Mouse (Mus musculus) lung, adult 18-20 months (tissue): ENCODE measurements at regions not wholly inside any gene's neighbourhood (a gene's known extent, or its start where the extent isn't known, plus 50 kb on each side); places are given as distances from the start of the nearest gene placed in this dataset.
A peak's percentile ranks its signal among the peaks of the same experiment; 100 is the strongest.
"Not testable (repeated sequence)": the region's sequence is repeated elsewhere in the genome, so short reads cannot be mapped to it uniquely, and the experiment has no call there.

ENCODE experiments used
- DNase-seq, 2 experiments: peaks; one replicate each; pipeline ENCODE4 v3.0.0; 2022; ENCODE audit warnings: mixed read lengths in 2 of 2

DNA sequence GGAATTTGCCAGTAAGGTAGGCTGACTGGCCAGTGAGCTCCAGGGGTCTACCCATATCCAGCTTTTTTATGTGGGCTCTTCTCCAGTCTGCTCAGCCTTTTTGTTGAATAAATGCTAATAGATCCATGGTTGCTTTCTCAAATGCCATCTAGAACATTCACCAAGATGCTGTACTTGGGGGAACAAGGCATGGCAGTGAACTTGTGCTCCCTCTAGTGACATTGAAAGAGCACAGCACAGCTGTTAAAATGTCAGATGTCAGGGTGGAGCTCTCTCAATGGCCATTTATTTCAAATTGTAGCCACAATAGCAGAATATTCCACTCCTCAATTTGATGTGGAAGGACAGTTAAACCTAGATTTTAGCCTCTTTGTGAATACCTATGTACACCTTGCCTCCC, 86.3 kb downstream of the Kcnk1 start:
- no peak for DNase-seq

DNA sequence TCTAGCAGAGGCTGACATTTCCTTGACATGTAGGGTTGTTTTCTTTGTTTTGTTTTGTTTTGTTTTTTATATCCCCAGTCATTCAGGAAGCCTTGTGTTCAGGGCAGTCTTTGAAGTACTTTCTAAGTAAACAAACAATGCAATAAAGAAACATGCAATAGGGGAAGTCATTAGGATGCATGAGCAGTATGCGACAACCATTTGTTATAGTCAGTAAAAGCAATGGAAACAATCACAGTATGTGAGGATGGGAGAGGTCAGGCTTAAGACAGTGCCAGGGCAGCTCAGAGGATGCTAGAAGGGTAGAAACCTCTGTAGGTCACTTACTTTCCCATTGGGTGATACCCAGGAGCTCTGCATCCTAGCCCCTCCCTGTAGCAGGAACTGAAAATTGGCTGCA, 87.9 kb downstream of the Kcnk1 start:
- DNase-seq = no peak

- no peak for DNase-seq
Observed at GRCm38 (mm10) chr8:126090772-126091171, 95.8 kb downstream of the Kcnk1 start.

GRCm38 (mm10) chr8:126094005-126094404, 99.0 kb downstream of the Kcnk1 start:
- no peak for DNase-seq

- no peak for DNase-seq
Observed at GRCm38 (mm10) chr8:126096056-126096455, 101.1 kb downstream of the Kcnk1 start.

DNA sequence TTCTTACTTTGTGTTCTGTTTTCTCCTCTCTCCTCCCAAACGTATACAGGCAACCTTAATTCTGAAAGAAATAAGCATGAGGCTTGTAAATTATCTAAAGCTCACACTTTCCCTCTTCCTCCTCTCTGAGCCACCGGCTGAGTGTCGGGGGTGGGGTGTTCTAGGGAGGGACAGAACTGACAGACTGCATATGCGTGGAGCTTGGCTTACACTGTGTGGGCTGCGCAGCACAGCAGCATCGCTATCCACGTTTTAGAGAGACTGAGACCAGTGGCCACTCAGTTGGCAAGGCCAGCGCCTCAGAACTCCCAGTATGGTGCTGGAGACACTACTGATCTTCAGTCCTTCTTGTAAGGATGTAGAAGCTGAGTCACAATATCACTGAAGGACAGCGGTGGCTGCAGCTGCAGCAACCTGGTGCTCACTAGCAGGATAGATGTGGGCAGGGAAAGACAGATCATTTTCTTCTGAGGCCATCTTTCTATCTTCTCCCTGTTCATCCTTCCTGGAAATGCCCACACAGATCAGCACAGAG, 101.7 kb downstream of the Kcnk1 start:
- no peak for DNase-seq

DNA sequence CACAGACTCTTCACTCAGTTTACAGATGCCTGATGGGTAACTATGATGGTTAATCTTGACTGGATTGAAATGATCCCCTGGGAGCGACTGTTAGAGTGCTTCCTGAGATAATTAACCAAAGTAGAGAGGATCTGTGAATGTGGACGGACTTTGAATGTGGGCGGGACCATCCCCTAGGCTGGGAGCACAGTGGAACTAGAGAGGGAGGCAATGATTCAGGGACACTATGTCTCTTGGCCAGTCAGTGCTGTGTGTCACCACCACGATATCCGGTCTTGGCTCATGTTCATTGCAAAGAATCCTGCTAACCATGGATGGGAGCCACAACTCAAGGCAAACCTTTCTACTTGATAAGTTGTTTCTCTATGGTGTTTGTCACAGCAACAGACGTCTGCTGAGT, 103.9 kb downstream of the Kcnk1 start:
- DNase-seq = no peak

DNA sequence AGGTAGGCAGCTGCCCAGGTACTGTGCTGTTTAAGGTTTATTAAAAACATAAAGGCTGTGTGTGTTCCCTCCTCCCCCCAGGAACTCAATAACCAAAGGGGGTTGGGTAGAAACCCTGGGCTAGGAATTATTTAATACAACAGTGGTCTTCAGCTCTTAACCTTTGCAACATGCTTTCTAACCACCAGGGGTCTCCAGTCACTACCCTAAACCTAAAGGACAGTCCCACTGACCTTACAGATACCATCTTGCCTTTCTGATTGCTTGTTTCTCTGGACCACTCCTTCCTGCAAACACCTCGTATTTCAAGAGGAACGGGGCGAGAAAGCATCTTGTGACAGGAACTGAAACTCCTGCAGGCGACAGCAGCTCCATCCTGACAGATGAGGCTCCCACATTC, 104.9 kb downstream of the Kcnk1 start:
- DNase-seq = no peak

DNA sequence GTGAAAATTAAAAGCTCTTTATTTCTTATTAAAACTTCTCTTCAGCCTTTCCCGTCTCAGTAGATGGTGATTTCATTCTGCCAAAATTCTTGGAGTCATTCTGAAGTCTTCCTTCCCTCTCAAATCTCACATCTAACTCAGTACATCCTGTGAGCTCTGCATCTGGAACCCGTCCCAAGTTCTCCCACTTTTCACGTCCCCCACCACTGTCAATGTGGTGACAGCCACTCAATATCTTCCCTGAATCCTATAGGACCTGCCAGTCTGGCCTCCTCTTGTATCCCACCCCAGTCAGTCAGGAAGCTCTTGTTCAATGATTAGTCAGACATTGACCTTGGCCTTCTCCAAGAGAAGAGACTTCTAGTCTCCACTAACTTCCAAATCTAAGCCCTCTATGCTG, 110.1 kb downstream of the Kcnk1 start:
- no peak for DNase-seq

DNA sequence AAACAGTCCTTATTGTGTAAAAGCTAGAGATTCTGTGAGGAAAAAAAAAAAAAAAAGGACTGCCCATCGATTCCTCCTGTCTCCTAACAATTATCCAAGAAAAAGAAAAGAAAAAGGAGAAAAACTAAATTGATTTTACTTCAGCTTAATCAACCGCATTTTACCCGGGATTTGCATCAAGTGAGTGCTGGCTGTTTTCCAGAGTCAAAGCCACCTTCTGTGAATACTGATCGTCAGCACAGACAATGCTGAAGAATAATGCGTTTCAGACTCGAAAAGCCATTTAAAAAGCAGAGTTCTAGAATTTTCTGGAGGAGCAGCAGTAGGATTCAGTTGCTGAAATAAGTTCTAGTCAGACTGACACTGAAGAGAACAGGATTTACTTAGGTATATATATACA, 131.1 kb downstream of the Kcnk1 start:
- DNase-seq = no peak

DNA sequence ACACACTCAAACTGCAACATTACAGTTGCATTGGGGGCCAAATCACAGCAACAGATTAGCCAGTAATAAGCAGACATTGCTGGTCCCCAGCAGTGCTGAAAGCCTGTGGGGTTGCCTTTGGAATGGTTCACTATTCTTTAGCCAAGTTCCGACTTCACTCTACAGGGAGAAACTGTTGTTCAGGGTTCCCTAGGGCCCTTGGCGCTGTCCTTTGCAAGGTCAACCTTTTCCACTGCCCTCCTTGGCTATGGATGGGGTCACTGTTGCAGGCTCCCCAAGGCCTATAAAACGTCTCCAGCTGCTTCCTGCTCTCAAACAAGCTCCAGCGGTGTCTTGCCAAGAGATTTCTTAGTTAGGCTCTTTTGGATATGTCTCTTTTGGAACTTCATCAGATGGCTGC, 137.1 kb downstream of the Kcnk1 start:
- DNase-seq = no peak

DNA sequence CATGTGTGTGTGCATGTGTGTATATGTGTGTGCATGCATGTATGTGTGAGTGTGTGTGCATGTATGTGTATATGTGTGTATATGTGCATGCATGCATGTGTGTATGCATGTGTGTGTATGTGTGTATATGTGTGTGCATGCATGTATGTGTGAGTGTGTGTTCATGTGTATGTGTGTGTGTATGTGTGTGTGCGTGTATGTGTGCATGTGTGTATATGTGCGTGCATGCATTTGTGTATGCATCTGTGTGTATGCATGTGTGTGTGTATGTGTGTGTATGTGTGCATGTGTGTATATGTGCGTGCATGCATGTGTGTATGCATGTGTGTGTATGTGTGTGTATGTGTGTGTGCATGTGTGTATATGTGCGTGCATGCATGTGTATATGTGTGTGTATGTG, 137.9 kb downstream of the Kcnk1 start:
- DNase-seq = not testable (repeated sequence)

GRCm38 (mm10) chr8:126135100-126135499, 140.1 kb downstream of the Kcnk1 start:
- peak; percentile 14 to 35 for DNase-seq

DNA sequence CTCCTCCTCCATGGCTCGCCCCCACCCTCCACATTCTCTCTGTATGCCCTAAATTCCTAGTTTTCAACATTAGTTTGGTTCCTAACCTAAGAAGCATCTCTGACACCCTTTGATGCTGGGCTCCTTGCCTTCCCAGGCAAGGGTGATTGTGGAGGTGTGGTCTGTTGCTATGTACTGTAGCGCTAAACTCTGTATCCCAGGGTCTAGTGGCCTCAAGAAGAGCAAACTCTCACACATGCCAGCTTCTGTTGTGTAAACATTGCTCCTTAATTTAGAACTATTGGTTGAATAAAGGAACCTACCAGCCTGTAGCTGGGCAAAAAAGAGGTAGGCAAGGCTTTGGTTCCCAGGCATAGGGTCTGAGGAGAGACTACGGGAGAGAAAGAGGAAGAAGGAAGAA, 140.6 kb downstream of the Kcnk1 start:
- DNase-seq = peak; percentile 29 to 65

- no peak for DNase-seq
Observed at GRCm38 (mm10) chr8:126136946-126137345, 142.0 kb downstream of the Kcnk1 start.

- DNase-seq = no peak
Observed at GRCm38 (mm10) chr8:126137452-126137851, 142.5 kb downstream of the Kcnk1 start.

GRCm38 (mm10) chr8:126138645-126139545, 143.9 kb downstream of the Kcnk1 start:
- DNase-seq = peak; percentile 7 to 24

DNA sequence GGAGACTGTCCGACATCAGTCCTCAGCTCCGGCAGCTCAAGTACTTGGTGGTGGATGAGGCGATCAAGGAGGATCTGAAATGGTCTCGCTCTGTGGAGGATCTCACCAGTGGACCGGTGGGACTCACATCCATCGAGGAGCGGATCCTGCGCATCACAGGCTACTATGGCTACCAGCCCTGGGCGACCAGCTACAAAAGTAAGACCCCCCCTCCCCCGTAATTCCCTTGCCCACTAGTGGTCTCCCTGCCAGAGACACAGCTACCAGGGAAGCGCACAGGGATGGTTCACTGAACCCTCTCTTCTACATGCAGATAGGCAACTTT, 144.5 kb downstream of the Kcnk1 start:
- no peak for DNase-seq

GRCm38 (mm10) chr8:126140998-126141397, 146.0 kb downstream of the Kcnk1 start:
- no peak for DNase-seq

DNA sequence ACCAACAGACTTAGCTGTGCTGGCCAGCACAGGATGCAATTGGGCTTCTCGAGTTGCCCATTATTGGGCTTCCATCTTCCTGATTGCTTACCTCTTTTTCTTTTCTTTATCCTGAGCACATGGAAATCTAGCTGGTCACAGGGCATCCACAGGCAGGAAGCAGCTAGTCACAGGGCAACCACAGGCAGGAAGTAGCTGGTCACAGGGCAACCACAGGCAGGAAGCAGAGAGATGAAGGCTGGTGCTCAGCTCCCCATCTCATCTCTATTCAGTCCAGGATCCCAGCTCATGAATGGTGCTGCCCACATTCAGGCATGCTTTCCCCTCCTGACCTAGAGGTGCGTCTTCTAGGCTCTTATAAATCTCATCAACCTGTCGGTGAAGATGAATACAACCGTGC, 146.8 kb upstream of the Slc35f3 start:
- no peak for DNase-seq

DNA sequence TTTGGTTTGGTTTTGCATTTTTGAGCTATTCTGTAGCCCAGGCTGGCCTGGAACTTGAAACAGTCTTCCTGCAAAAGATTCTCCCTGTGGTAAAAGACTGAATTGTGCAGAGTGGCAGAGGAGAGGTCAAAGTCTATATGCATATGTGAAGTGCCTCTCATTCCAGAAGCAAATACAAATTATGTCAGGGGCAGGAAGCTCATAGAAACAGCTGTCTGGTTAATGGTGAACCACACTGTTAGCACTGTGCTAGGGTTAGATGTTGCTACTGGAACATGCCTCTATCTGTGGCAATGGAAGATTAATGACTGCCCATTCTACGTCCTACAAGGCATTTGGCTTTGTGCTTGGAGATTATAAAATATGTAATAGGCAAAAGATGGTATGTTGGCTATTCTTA, 144.4 kb upstream of the Slc35f3 start:
- no peak for DNase-seq

- DNase-seq = peak in 1 of 2 experiments; percentile 9
Observed at GRCm38 (mm10) chr8:126157452-126158185, 140.7 kb upstream of the Slc35f3 start.

- DNase-seq = no peak
Observed at GRCm38 (mm10) chr8:126159485-126159884, 138.9 kb upstream of the Slc35f3 start.

DNA sequence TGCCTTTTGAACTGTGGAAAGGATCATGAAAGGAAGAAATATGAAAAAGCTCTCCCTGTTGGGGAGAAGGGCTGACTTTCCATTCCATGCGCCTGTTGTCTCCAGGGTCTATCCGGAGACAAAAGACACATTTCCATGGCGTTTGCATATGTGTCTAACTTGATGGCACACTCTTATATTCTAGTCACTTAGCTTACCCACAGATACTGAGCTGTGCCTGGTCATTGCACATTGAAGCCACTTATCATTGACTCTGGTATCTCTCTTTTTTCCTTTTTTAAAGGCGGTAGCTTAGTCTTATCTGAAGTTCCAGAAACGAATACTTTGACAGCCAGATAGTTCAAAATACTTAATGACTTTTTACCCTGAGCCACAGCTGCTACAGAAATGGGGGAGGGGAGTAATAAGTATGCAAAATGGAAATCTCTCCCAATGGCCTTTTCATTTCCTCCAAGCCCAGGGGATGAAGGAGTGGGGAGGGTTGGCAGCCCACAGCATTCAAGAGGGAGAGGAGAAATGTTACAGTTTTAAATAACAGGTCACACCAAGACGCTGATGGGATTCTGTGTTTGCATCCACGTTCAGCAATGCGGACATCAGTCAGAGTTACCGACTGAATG, 137.9 kb upstream of the Slc35f3 start:
- no peak for DNase-seq
